Comparison of ENCODE assay signal across 9 mouse cellular contexts in the genomic region with DNA sequence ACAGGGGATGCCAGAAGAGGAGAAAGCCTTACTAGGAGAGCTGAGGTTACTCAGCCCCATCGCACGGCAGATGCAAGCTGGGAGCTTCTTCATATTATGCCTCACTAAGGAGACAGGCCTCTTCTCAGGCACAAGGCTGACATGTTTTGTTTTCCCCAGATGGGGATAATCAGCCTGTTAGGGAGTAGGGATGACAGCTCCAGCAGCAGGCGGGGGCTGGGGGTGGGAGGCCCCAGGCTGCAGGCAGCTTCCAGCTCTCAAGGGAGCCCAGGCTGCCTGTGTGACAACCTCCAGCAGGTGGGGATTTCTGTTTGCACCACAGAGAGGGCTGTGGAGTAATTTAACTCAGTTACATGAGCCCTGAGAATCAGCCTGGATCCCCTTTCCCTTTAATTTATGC. TPM values are rescaled to one million over a fixed set of nuclear protein-coding genes. Genes with fewer than 3 reads are reported as not detected.
DNase-seq lines count a peak whose midpoint lies in the region; ATAC-seq and TF ChIP-seq lines count a peak whose summit lies in the region.
"Had no signal": no experiment of that assay in that cellular context is flagged by ENCODE, and none has a peak within 500 bp of the region (broad histone marks: within the 10 kb centered on the region; RNA-seq: fewer than 3 reads in every experiment).

No protein-coding gene starts in this region.

- H3K36me3 ChIP-seq in heart, embryonic 16.5 days (ENCODE audit: control insufficient read depth, insufficient read depth) = no peaks in the 10 kb centered on the region

- no peaks in the 10 kb centered on the region for H3K4me1 ChIP-seq in heart, embryonic 16.5 days (ENCODE audit: control insufficient read depth, insufficient read depth, low read length)

- peak; percentile 78 for DNase-seq in right cerebral cortex, adult 18-20 months
- no peak for DNase-seq in right cerebral cortex, postnatal 14 days
- DNase-seq in left cerebral cortex, adult 2 months (ENCODE audit: extremely low spot score in 1 of 2, low spot score in 2 of 2) = peak in 1 of 2 experiments; percentile 65
- peak; percentile 43 for DNase-seq in retina, embryonic 14.5 days (ENCODE audit: low spot score)
- no peak for DNase-seq in thymus, postnatal 0 days (ENCODE audit: low spot score)
- DNase-seq in cerebellum, postnatal 4 days (ENCODE audit: low spot score in 2 of 2) = no peak

- peaks cover 3% of the 10 kb centered on the region for H3K27me3 ChIP-seq in heart, embryonic 16.5 days (ENCODE audit: control insufficient read depth, insufficient read depth, low read length)

- H3K4me3 ChIP-seq in heart, embryonic 16.5 days (ENCODE audit: low read length) = no peak overlapping the region
- no peak overlapping the region for H3K4me3 ChIP-seq in left cerebral cortex, adult 2 months

- peak; percentile 63 for ATAC-seq in heart, embryonic 16.5 days (replicated peaks; ENCODE audit: extremely low read depth, insufficient read depth, low FRiP score)
- no peak for ATAC-seq in monocyte, adult 5-6 weeks (replicated peaks; ENCODE audit: insufficient number of reproducible peaks, low FRiP score, low TSS enrichment, poor library complexity, severe bottlenecking)

- intact Hi-C loops in left cerebral cortex, adult 2 months (cut with DNase I) = no loop called here

- H3K4me2 ChIP-seq in heart, embryonic 16.5 days (ENCODE audit: low read depth, low read length) = no peak overlapping the region

- H3K27ac ChIP-seq in heart, embryonic 16.5 days (ENCODE audit: low read length) = peak overlapping the region; percentile 56; the same call in 1 of the 2 replicates
- 0 out of 2 replicates have a peak overlapping the region, but pooled peaks have one; percentile 45 for H3K27ac ChIP-seq in left cerebral cortex, adult 2 months

- WGBS in heart, embryonic 16.5 days = 22% methylated on average over 3 of the region's 3 CpGs

- TF ChIP-seq CTCF in left cerebral cortex, adult 2 months (IDR thresholded peaks at IDR 0.05) = peak; percentile 5; the same call in 1 of the 2 replicates

- H3K9ac ChIP-seq in heart, embryonic 16.5 days (ENCODE audit: low read length) = no peak overlapping the region

- H3K9me3 ChIP-seq in heart, embryonic 16.5 days (replicated peaks; ENCODE audit: control insufficient read depth, low read length) = no peaks in the 10 kb centered on the region

RNA-seq across cellular contexts. Expression of gene Adcyap1r1, which starts 17.4 kb away (rescaled TPM):
- 2.5 and 3.0 TPM in 2 replicates for polyA plus RNA-seq in heart, embryonic 16.5 days (2015; fragmentation: Nextera tagmentation; extraction: Ambion mirVana)
- 100 to 1,000 TPM; 118 to 121 TPM for total RNA-seq in left cerebral cortex, adult 2 months (2021)
- polyA plus RNA-seq in thymus, postnatal 0 days (2015; fragmentation: Nextera tagmentation; extraction: Ambion mirVana) = 0.40 and 0.44 TPM in 2 replicates
- not detected in 3 replicates for total RNA-seq in monocyte, adult 5-6 weeks (2017)
- total RNA-seq: hematopoietic stem cell, adult 5-6 weeks had no signal

RNA-seq across cellular contexts. Expression of gene Ghrhr, which starts 58.3 kb away (rescaled TPM):
- polyA plus RNA-seq in heart, embryonic 16.5 days (2015; fragmentation: Nextera tagmentation; extraction: Ambion mirVana) = not detected in 2 replicates
- not detected for total RNA-seq in left cerebral cortex, adult 2 months (2021)
- 0.10 TPM in 2 replicates for polyA plus RNA-seq in thymus, postnatal 0 days (2015; fragmentation: Nextera tagmentation; extraction: Ambion mirVana)
- not detected in 3 replicates for total RNA-seq in monocyte, adult 5-6 weeks (2017)
- total RNA-seq: hematopoietic stem cell, adult 5-6 weeks had no signal

Comparison
In these comparisons a context has a peak if more than half of its experiments do, and no peak if none do; other contexts are left out.
1. DNase-seq: peak in right cerebral cortex, adult 18-20 months (single experiment) and retina, embryonic 14.5 days (single experiment); none in right cerebral cortex, postnatal 14 days (single experiment), thymus, postnatal 0 days (single experiment) and cerebellum, postnatal 4 days (0 of 2).
2. RNA of gene Adcyap1r1, which starts 17.4 kb away (total RNA-seq): 118 to 121 TPM in left cerebral cortex, adult 2 months; not detected in monocyte, adult 5-6 weeks; every median in the first group is over 100 times any median in the second.